Mouse (Mus musculus) thymus, adult 2 months (tissue): ENCODE results near the gene Cd151. TPM values are rescaled to one million over a fixed set of nuclear protein-coding genes. Genes with fewer than 3 reads are reported as not detected.
A peak's percentile ranks its signal among the peaks of the same experiment; 100 is the strongest.

ENCODE experiments used
- DNase-seq: peaks from one replicate; pipeline ENCODE4 v3.0.0; 2021
- H3K27ac ChIP-seq: fragments of 200-500 bp; 2 replicates; pipeline ENCODE4 v1.5.1; 2012; ENCODE audit warnings: low read length, control low read depth; ENCODE audit not compliant: control insufficient read depth, insufficient read depth
- H3K27me3 ChIP-seq: fragments of 200-500 bp; 2 replicates; pipeline ENCODE4 v1.6.1; 2012; ENCODE audit warnings: mild to moderate bottlenecking, low read length, moderate library complexity, mixed read lengths; ENCODE audit not compliant: control insufficient read depth, insufficient read depth
- H3K36me3 ChIP-seq: fragments of 200-500 bp; 2 replicates; pipeline ENCODE4 v1.6.1; 2012; ENCODE audit warnings: mild to moderate bottlenecking, low read length, moderate library complexity; ENCODE audit not compliant: control insufficient read depth, insufficient read depth
- H3K4me1 ChIP-seq: fragments of 200-500 bp; replicated peaks from 2 replicates; pipeline ENCODE4 v1.6.1; 2012; ENCODE audit warnings: low read length; ENCODE audit not compliant: control insufficient read depth, insufficient read depth
- H3K4me3 ChIP-seq: fragments of 200-500 bp; 2 replicates; pipeline ENCODE4 v1.5.1; 2012; ENCODE audit warnings: mild to moderate bottlenecking, low read length, control low read depth, moderate library complexity; ENCODE audit not compliant: control insufficient read depth, insufficient read depth
- CTCF ChIP-seq: fragments of 200-500 bp; IDR thresholded peaks from 2 replicates; pipeline ENCODE4 v1.5.1; 2012; ENCODE audit warnings: mild to moderate bottlenecking, control low read depth, low read length, moderate library complexity, borderline replicate concordance; ENCODE audit not compliant: control insufficient read depth, poor library complexity, insufficient read depth; ENCODE audit errors: extremely low read depth
- POLR2A ChIP-seq: fragments of 200-500 bp; IDR thresholded peaks from 2 replicates; pipeline ENCODE4 v1.6.1; 2012; ENCODE audit warnings: mild to moderate bottlenecking, low read length, control low read depth, moderate library complexity; ENCODE audit not compliant: control insufficient read depth, poor library complexity, insufficient read depth; ENCODE audit errors: extremely low read depth
- WGBS: fragments of 180-500 bp; shearing (Covaris S2); methylation state at CpG from one replicate; pipeline ENCODE4 v1.1.7; 2018; 5-methylcytosine and 5-hydroxymethylcytosine counted together
- polyA plus RNA-seq: library from polyadenylated mRNA; depleted of rRNA; stranded (reverse); fragments of >200 nt; gene quantifications from 2 replicates; pipeline ENCODE4 v1.2.3, GENCODE M21; 2012; rRNA removed

Gene Cd151
- 132 and 186 TPM in 2 replicates for polyA plus RNA-seq

DNA sequence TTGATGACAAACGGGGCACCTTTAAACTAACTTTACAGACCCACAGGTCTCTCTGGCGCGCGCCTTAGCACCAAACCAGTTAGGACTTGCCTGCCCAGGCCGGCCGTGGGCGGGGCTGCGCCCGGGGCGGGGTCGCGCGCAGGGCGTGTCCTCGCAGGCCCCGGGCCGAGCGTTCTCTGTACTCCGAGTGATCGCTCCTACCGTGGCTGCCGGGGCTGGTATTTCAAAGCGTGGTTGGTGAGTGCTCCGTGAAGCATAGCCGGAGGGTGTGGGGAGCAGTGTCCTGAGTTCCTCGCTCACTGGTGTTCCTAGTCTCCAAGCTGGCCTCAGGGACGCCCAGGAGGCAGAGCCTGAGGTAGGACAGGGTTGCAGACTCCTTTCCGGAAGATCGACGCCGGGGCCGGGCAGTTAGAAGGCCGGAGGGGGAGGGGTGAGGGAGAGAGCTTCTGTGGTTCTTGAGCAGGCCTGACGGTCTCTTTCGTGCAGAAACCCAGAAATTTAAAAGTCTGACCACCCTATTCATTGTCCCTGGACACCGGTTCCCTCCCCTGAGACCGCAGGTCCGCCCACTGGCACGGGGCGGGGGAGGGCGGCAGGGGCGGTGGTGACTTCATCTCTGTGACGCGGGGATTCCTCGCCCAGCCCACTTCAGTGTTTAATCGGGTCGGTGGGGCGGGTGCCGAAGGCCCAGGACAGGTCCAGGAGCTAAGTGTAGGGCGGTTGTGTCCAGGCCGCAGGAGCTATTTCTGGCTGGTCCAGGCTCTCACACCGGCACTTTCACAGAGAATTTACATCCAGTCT lies at the start of gene Cd151:
TSS of gene Cd151 (plus strand) at position 163 of the 801 bp plus-strand sequence.
- H3K36me3 ChIP-seq = 0 out of 2 replicates have a peak, but pooled peaks cover 3% of the 10 kb centered on the region

DNA sequence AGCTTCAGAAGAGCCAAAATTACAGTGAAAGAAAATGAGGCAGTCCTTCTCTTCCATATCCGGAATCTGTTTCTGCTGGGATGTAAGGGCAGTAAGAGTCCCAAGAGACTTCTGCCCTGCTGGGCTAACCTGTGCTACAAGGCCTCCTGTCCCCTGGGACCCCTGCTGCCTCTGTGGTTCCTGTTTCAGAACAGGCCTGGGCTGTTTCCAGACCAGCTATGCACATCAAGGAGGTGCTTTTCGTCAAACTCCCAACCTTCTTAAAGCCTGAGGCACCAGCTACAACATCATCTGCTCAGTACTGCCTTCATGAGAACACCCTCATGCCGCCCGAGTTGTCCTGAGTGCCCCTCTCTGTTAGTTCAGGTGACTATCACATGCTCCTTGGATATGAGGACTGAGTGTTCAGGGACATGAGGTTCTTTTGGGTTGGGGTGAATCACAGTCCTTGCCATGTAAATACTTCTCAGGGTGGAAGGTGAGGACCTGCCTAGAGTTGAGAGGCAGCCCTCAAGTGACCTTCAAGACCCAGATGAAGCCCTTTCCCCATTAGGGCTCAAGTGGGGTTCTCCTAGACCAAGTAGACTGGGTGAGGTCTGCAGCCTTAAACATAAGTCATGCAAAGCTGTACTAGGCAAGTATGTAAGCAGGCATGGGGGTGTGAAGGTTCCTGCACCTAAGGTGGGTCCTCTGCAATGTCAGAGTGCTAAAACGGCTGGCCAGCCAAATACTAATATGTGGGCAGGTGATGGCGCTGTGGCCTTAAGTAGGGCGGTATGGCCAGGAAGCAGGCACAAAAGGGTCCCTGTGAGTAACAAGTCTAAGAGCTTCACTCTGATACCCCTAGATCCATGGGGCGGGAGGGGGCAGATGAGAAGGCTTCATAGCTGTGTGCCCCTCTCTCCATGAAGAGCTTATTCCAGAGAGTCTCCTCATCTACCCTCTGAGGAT lies 49.2 kb upstream of the Cd151 start:
- peaks cover 8% of the 10 kb centered on the region for H3K4me1 ChIP-seq
- WGBS = 92% methylated on average over 8 of the region's 8 CpGs
- no peak for TF ChIP-seq POLR2A
- no peak for TF ChIP-seq CTCF
- H3K27me3 ChIP-seq = no peaks in the 10 kb centered on the region
- H3K36me3 ChIP-seq = no peaks in the 10 kb centered on the region
- H3K27ac ChIP-seq = no peak overlapping the region
- DNase-seq = no peak
- H3K4me3 ChIP-seq = no peak overlapping the region

More for the DNA sequence above, at the start of gene Cd151:
- H3K4me3 ChIP-seq = peak within 1 kb of the TSS; percentile 99
- WGBS = under 1% methylated on average over 52 of the region's 52 CpGs
- DNase-seq = peak; percentile 73
- TF ChIP-seq CTCF = no peak
- TF ChIP-seq POLR2A = no peak
- no peaks in the 10 kb centered on the region; the same call in 1 of the 2 replicates for H3K27me3 ChIP-seq
- H3K27ac ChIP-seq = no peak within 1 kb of the TSS
- peaks cover 24% of the 10 kb centered on the region for H3K4me1 ChIP-seq

DNA sequence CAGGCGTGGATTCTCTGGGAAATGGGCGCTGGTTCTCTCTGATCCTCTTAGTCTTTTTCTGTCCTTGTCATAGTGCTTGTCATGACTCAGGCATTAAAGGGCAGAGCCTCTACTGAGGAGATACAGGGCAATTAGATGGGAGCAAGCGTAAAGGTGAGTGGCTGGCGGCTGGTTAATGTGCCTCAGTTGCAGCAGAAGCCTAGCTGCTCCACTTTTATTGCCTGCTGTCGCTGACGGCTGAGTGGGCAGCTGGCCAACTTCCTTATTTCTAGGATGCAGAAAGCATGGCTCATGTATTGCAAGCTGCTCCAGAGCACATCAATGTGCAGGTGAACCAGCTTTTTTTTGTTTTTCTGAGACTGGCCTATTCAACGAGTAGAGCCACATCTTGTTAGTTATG lies 48.2 kb upstream of the Cd151 start:
- DNase-seq = no peak
- Histone ChIP-seq H3K4me3 (no peak overlapping the region), H3K36me3 (no peaks in the 10 kb centered on the region), H3K27me3 (no peaks in the 10 kb centered on the region), H3K4me1 (peaks cover 4% of the 10 kb centered on the region), H3K27ac (no peak overlapping the region)
- WGBS = 56% methylated on average over 7 of the region's 7 CpGs
- TF ChIP-seq POLR2A (no peak), CTCF (no peak)

DNA sequence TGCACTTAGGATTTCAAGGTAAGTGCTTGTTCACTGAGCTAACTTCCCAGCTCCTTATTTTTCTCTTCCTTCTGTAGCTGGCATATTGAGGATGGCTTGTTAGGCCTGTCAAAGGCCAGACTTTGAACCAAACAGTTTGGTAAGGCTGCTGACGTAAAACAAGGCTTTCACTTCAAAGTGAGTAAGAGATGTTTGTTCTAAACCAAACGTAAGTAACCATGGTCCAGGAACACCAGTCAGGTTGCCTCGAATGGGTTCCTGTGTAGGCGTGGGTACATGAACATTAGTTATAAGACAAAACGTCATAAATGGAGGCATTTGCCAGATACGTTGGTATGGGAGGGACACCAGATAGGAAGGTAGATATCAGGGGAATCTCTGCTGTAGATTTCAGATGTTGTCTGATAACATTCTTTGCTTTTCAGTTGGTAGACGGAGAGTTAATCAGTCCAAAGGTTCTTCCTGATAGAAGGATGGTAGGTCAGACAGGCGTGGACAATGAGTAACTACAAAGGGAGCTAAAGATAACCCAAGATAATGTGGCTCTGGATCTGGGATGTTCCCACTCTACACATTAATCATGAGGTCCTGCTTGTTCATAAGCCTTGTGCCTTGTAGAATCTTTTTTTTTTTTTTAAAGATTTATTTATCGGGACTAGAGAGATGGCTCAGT lies 47.0 kb upstream of the Cd151 start:
- no peak for TF ChIP-seq CTCF
- no peak for TF ChIP-seq POLR2A
- no peak for DNase-seq
- Histone ChIP-seq H3K4me3 (no peak overlapping the region), H3K36me3 (no peaks in the 10 kb centered on the region), H3K4me1 (no peaks in the 10 kb centered on the region), H3K27ac (no peak overlapping the region), H3K27me3 (no peaks in the 10 kb centered on the region)
- WGBS = 91% methylated on average over 9 of the region's 9 CpGs

DNA sequence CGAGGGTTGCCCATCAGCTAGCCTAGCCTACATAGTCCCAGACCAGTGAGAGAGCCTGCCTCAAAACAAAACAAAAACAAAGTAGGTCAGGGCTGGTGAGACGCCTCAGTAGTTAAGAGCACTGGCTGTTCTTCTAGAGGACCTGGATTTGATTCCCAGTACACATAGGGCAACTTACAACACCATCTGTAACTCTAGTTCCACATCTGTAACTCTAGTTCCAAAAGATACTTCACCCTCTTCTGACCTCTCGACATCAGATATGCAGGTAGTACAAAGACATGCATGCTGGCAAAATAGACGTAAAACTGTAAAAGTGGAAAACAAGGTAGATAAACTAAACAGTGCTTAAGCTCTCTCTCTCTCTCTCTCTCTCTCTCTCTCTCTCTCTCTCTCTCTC lies 43.4 kb upstream of the Cd151 start:
- no peak overlapping the region for H3K4me3 ChIP-seq
- H3K36me3 ChIP-seq = no peaks in the 10 kb centered on the region
- no peak overlapping the region for H3K27ac ChIP-seq
- no peak for TF ChIP-seq CTCF
- no peak for TF ChIP-seq POLR2A
- H3K4me1 ChIP-seq = peaks cover 15% of the 10 kb centered on the region
- no peaks in the 10 kb centered on the region for H3K27me3 ChIP-seq
- WGBS = 89% methylated on average over 4 of the region's 4 CpGs
- DNase-seq = no peak
